Mouse (Mus musculus) telencephalon, adult 2 months (tissue): ENCODE measurements around the gene Ugt8a.

Experiments used
- DNase-seq: peaks from one replicate; pipeline ENCODE4 v3.0.0-alpha.2; 2011; ENCODE audit warnings: low read depth, low spot score

Gene Ugt8a

DNA sequence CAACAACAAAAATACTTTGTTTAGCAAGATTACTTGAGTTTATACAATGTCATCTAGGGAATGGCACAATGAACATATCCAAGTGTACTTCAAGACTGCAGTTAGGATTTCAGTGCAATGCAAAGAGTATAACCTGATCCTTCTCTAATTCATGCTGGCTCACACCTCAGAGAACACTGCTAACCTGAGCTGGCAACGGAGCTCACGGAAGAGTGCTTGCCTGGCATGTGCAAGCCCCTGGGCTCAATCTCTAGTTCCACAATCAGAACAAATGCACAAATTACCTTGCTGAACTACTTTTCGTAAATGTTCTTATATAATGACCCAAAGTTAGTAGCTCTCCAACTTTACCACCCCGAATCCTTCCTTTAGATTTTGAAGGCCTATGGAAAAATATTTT is 68.5 kb downstream of the Ugt8a start:
- no peak for DNase-seq

DNA sequence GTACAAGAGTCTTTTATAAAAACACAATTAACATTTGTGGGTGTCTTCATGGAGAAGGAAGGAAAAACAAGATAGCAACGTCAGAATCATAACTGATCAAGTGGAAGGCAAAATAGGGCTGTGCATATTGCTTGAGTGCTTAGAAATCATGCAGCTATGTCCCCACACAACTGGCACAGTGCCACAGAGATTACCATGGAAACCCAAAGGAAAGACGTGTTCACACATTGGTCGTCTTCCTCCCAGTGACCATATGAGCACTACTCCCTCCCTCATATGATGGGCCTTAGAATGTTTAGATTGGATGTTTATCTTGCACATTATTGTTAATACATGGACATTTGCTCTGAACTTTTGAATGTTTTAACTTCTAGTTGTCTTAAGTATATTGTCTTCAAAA is 76.8 kb downstream of the Ugt8a start:
- no peak for DNase-seq

DNA sequence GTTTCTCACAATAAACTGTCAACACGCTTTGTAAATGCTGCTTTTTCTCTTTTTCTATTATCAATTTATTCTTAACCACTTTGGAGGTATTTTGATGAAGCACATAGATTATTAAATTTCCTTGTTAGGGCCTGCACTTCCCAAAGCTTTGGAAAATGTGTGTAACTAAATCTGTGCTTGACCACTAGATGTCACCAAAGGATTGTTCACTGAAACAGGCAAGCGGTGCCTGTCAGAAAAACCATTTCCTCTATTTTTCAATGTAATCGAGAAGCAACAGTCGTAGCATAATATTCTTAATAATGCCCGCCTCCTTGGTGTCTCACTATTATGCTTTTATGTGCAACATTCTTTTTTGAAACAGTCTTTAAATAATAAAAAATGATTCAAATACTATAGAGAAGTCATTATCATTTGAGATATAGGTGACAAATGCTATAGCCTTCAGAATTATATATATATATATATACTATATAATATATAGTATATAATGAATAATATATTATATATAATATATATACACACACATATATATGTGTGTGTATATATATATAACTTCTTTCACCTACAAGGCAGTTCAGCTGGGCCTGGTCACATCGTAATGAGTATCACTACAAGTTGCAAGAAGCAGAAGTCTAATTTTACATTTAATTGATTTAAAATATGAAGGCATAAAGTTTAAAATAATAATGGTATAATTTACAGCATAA is 89.1 kb downstream of the Ugt8a start:
- DNase-seq, result peak; percentile 49

DNA sequence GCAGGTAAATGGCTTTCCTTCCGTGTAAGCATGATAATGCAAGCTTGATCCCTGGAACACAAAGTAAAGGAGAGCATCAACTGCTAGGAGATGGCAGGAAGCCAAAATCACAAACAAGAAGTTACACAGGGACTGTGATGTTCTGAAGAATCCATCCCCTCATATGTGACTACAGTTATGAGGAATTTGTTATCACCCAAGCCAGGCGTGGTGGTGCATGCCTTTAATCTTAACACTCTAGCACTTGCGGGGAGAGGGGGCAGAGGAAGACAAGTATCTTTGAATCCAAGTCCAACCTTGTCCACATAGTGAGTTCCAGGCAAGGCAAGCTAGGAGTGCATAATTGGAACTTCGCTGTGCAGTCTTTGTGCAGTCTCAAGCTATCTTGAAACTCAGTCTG is 110.4 kb downstream of the Ugt8a start:
- no peak for DNase-seq

DNA sequence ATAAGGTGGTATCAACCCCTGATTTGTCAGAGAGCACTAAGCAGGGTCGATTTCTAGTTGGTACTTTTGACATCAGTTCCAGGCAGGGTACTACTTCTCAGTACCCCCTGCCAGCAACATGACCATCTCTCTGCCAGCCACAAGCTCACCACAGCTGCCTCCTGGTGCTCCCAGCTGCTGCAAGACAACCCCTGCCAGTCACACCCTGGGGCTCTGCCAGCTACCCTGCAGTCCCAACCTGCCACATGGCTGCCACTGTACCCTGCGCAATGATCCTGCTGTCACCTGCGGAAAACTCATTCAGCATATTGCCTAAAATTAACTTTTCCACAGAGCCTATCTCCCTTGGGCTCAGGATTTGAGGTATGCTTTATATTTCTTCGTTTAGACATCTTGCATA is 111.2 kb downstream of the Ugt8a start:
- DNase-seq, result no peak

DNA sequence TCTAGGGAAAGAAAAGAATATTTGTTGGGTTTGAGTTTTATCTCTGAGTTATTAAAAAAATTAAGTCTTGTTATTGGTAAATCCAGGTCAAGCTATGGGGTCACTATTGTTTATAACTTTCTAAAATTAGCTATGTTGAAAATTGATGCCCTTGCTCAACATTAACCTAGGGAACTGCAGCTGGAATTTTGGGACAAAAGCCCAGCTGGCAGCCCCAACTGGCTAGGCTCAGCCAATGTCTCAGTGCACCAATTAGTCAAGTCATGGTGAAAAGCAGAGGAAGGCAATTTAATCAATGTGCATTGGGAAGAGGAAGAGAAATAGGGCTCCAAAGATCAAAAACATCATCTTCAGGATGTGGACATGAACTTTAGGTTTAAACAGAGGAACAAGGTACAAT is 118.7 kb downstream of the Ugt8a start:
- DNase-seq, result no peak
